In the genomic region with DNA sequence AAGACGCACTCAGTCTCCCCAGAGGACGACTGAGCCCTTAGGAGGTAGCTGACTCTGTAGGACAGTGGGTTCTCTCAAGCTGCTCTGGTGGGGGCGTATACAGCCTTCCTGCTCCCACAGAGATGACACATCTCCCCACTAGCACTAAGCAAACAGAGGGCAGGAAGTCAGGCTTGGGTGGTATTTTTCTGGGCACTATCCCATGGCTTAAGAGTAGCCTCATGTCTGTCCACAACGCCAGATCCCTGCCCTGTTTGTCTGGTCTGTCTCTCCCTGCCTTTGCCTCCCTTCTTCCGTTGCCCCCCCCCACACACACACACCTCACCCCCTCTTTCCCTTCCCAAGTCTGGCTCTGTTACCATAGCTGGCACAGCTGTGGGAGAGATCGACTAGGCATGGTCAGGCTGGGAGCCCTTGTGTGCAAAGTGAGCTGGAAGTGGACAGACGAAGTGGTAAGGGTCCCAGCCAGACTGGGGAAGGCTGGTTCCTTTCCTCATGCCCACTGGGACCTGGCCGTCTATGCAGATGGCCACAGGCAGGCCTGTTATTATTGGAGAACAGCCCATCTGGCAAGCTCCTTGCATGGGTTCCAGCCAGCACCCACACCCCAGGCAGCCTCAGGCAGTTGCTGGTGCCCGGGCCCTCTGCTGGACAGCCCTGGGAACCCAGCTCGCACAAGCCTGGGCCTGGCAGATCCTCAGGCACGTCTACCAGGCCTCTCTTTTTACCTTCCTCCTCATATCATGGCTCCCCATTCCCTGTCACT, we compare ENCODE assay signal across 9 mouse cellular contexts. TPM values are rescaled to one million over a fixed set of nuclear protein-coding genes. Genes with fewer than 3 reads are reported as not detected.
DNase-seq lines count a peak whose midpoint lies in the region; ATAC-seq lines count a peak whose summit lies in the region.
"Had no signal": no experiment of that assay in that cellular context is flagged by ENCODE, and none has a peak within 500 bp of the region (broad histone marks: within the 10 kb centered on the region; RNA-seq: fewer than 3 reads in every experiment).

No protein-coding gene starts in this region.

- no peak overlapping the region for H3K9ac ChIP-seq in hindbrain, embryonic 16.5 days (ENCODE audit: low read depth, low read length)
- H3K9ac ChIP-seq in midbrain, embryonic 13.5 days (replicated peaks) = no peak overlapping the region

- no peak overlapping the region for H3K4me3 ChIP-seq in hindbrain, embryonic 16.5 days (ENCODE audit: low read length)
- H3K4me3 ChIP-seq in limb, embryonic 10.5 days = no peak overlapping the region
- H3K4me3 ChIP-seq in midbrain, embryonic 13.5 days (replicated peaks) = no peak overlapping the region
- H3K4me3 ChIP-seq: megakaryocyte, embryonic 14.5 days had no signal

- H3K27ac ChIP-seq in hindbrain, embryonic 16.5 days (ENCODE audit: low read depth, low read length) = peak overlapping the region; percentile 65
- H3K27ac ChIP-seq in limb, embryonic 10.5 days = peak overlapping the region; percentile 54
- peak overlapping the region; percentile 51 for H3K27ac ChIP-seq in midbrain, embryonic 13.5 days

- peaks cover 14% of the 10 kb centered on the region for H3K27me3 ChIP-seq in hindbrain, embryonic 16.5 days (replicated peaks; ENCODE audit: control insufficient read depth, insufficient read depth, low read length)
- peaks cover 87% of the 10 kb centered on the region for H3K27me3 ChIP-seq in limb, embryonic 10.5 days (ENCODE audit: low read depth, poor library complexity, severe bottlenecking)
- peaks cover 64% of the 10 kb centered on the region for H3K27me3 ChIP-seq in midbrain, embryonic 13.5 days

- 17% methylated on average over 11 of the region's 11 CpGs for WGBS in hindbrain, embryonic 16.5 days
- 30% methylated on average over 11 of the region's 11 CpGs for WGBS in limb, embryonic 10.5 days
- WGBS in midbrain, embryonic 13.5 days = 24% methylated on average over 11 of the region's 11 CpGs

- peak; percentile 72 for DNase-seq in cerebellum, adult 11 months
- DNase-seq in cerebellum, postnatal 10 days = peak; percentile 91 to 94
- DNase-seq in gastrocnemius, postnatal 10 days = peak; percentile 79
- DNase-seq in limb, embryonic 10.5 days (ENCODE audit: low spot score) = peak; percentile 67
- peak; percentile 44 to 71 for DNase-seq in spleen, postnatal 14 days (ENCODE audit: low spot score in 2 of 2)

- peaks cover 39% of the 10 kb centered on the region for H3K4me1 ChIP-seq in hindbrain, embryonic 16.5 days (ENCODE audit: control insufficient read depth, insufficient read depth, low read depth, low read length)
- peaks cover 92% of the 10 kb centered on the region for H3K4me1 ChIP-seq in limb, embryonic 10.5 days
- H3K4me1 ChIP-seq in midbrain, embryonic 13.5 days (replicated peaks) = peaks cover 68% of the 10 kb centered on the region

- H3K9me3 ChIP-seq in hindbrain, embryonic 16.5 days (ENCODE audit: control insufficient read depth, low read length) = no peaks in the 10 kb centered on the region
- no peaks in the 10 kb centered on the region for H3K9me3 ChIP-seq in limb, embryonic 10.5 days (replicated peaks)
- no peaks in the 10 kb centered on the region for H3K9me3 ChIP-seq in midbrain, embryonic 13.5 days
- H3K9me3 ChIP-seq: megakaryocyte, embryonic 14.5 days had no signal

- no peaks in the 10 kb centered on the region for H3K36me3 ChIP-seq in hindbrain, embryonic 16.5 days (ENCODE audit: control insufficient read depth, insufficient read depth, low read length)
- no peaks in the 10 kb centered on the region for H3K36me3 ChIP-seq in limb, embryonic 10.5 days
- H3K36me3 ChIP-seq in midbrain, embryonic 13.5 days = no peaks in the 10 kb centered on the region

- ATAC-seq in cerebellum, adult (ENCODE audit: insufficient number of reproducible peaks, low FRiP score, low TSS enrichment) = no peak
- ATAC-seq in hindbrain, embryonic 16.5 days = peak; percentile 51
- peak; percentile 35 for ATAC-seq in midbrain, embryonic 13.5 days

- H3K4me2 ChIP-seq in hindbrain, embryonic 16.5 days (ENCODE audit: low read length) = no peak overlapping the region
- no peak overlapping the region for H3K4me2 ChIP-seq in midbrain, embryonic 13.5 days (replicated peaks)

RNA-seq across cellular contexts. Expression of a gene that starts 2.6 kb away (rescaled TPM):
- 100 to 1,000 TPM in 1 of 2 experiments, 10 to 100 TPM in 1; 97.4 to 114 TPM for total RNA-seq in gastrocnemius, postnatal 10 days (2021)
- 55.7 and 56.5 TPM in 2 replicates for polyA plus RNA-seq in hindbrain, embryonic 16.5 days (2015; fragmentation: Nextera tagmentation; extraction: Ambion mirVana)
- 40.3 and 41.6 TPM in 2 replicates for polyA plus RNA-seq in limb, embryonic 10.5 days (2016; fragmentation: Nextera tagmentation; extraction: Ambion mirVana)
- 29.7 and 30.4 TPM in 2 replicates for polyA plus RNA-seq in midbrain, embryonic 13.5 days (2015; fragmentation: Nextera tagmentation; extraction: Ambion mirVana)

RNA-seq across cellular contexts. Expression of a gene that starts 5.1 kb away (rescaled TPM):
- 10 to 100 TPM; 16.1 to 18.7 TPM for total RNA-seq in gastrocnemius, postnatal 10 days (2021)
- polyA plus RNA-seq in hindbrain, embryonic 16.5 days (2015; fragmentation: Nextera tagmentation; extraction: Ambion mirVana) = 1.2 TPM in 1 of 2 replicates, not detected in the other
- 1.2 TPM in 1 of 2 replicates, not detected in the other for polyA plus RNA-seq in limb, embryonic 10.5 days (2016; fragmentation: Nextera tagmentation; extraction: Ambion mirVana)
- polyA plus RNA-seq in midbrain, embryonic 13.5 days (2015; fragmentation: Nextera tagmentation; extraction: Ambion mirVana) = not detected in 2 replicates

RNA-seq across cellular contexts. Expression of a gene that starts 23.7 kb away (rescaled TPM):
- 100 to 1,000 TPM; 900 to 909 TPM for total RNA-seq in gastrocnemius, postnatal 10 days (2021)
- 1,542 and 1,571 TPM in 2 replicates for polyA plus RNA-seq in hindbrain, embryonic 16.5 days (2015; fragmentation: Nextera tagmentation; extraction: Ambion mirVana)
- 2,007 and 2,405 TPM in 2 replicates for polyA plus RNA-seq in limb, embryonic 10.5 days (2016; fragmentation: Nextera tagmentation; extraction: Ambion mirVana)
- polyA plus RNA-seq in midbrain, embryonic 13.5 days (2015; fragmentation: Nextera tagmentation; extraction: Ambion mirVana) = 1,587 and 1,677 TPM in 2 replicates

RNA-seq across cellular contexts. Expression of a gene that starts 33.1 kb away (rescaled TPM):
- total RNA-seq in gastrocnemius, postnatal 10 days (2021) = 10 to 100 TPM; 29.9 to 39.3 TPM
- polyA plus RNA-seq in hindbrain, embryonic 16.5 days (2015; fragmentation: Nextera tagmentation; extraction: Ambion mirVana) = 96.2 and 101 TPM in 2 replicates
- polyA plus RNA-seq in limb, embryonic 10.5 days (2016; fragmentation: Nextera tagmentation; extraction: Ambion mirVana) = 102 and 105 TPM in 2 replicates
- polyA plus RNA-seq in midbrain, embryonic 13.5 days (2015; fragmentation: Nextera tagmentation; extraction: Ambion mirVana) = 89.2 and 95.3 TPM in 2 replicates

RNA-seq across cellular contexts. Expression of a gene that starts 41.3 kb away (rescaled TPM):
- total RNA-seq in gastrocnemius, postnatal 10 days (2021) = 1 to 10 TPM; 1.3 to 2.3 TPM
- polyA plus RNA-seq in hindbrain, embryonic 16.5 days (2015; fragmentation: Nextera tagmentation; extraction: Ambion mirVana) = 6.1 and 6.8 TPM in 2 replicates
- 5.1 and 5.2 TPM in 2 replicates for polyA plus RNA-seq in limb, embryonic 10.5 days (2016; fragmentation: Nextera tagmentation; extraction: Ambion mirVana)
- polyA plus RNA-seq in midbrain, embryonic 13.5 days (2015; fragmentation: Nextera tagmentation; extraction: Ambion mirVana) = 5.2 and 7.1 TPM in 2 replicates
